Mouse (Mus musculus): ENCODE measurements around the gene Dazap2. TPM values are rescaled to one million over a fixed set of nuclear protein-coding genes. Genes with fewer than 3 reads are reported as not detected.

Dazap2 gene
- polyA plus RNA-seq, 1 experiment = 214 TPM

DNA sequence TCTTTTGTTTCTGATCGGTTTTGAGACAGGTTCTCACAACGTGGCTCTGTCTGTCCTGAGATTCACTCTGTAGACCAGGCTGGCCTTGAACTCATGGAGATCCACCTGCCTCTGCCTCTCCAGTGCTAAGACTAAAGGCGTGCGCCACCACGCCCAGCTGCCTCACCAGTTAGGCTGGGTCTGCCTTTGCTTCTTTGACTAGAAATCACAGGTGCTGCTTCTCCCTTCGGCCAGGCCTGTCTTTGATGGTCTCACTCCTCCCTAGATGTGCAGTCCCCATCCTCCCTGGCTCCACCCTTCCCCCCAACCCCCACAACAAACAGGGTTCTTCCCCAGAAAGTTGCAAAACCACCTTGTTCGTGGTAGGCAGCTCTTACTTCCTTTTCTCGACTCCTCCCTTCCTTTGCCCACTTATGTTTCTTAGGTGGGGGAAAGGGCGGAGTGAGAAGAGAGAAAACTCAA, 49.7 kb downstream of the Dazap2 start:
- WGBS = 81% methylated on average over 9 of the region's 9 CpGs
- H3K27me3 ChIP-seq (ENCODE audit: control insufficient read depth, insufficient read depth, low read length) = no peaks in the 10 kb centered on the region
- TF ChIP-seq CTCF (IDR thresholded peaks at IDR 0.05; ENCODE audit: borderline replicate concordance, insufficient read depth, low read depth, low read length) = no peak
- TF ChIP-seq POLR2A (IDR thresholded peaks at IDR 0.05; ENCODE audit: borderline replicate concordance, insufficient read depth, low read length) = no peak
- H3K4me3 ChIP-seq (replicated peaks; ENCODE audit: insufficient read depth, low read depth, low read length) = no peak overlapping the region
- peaks cover 10% of the 10 kb centered on the region for H3K4me1 ChIP-seq (ENCODE audit: control insufficient read depth, insufficient read depth, low read length)
- H3K27ac ChIP-seq (ENCODE audit: insufficient read depth, low read length) = no peak overlapping the region
- no peak for DNase-seq

DNA sequence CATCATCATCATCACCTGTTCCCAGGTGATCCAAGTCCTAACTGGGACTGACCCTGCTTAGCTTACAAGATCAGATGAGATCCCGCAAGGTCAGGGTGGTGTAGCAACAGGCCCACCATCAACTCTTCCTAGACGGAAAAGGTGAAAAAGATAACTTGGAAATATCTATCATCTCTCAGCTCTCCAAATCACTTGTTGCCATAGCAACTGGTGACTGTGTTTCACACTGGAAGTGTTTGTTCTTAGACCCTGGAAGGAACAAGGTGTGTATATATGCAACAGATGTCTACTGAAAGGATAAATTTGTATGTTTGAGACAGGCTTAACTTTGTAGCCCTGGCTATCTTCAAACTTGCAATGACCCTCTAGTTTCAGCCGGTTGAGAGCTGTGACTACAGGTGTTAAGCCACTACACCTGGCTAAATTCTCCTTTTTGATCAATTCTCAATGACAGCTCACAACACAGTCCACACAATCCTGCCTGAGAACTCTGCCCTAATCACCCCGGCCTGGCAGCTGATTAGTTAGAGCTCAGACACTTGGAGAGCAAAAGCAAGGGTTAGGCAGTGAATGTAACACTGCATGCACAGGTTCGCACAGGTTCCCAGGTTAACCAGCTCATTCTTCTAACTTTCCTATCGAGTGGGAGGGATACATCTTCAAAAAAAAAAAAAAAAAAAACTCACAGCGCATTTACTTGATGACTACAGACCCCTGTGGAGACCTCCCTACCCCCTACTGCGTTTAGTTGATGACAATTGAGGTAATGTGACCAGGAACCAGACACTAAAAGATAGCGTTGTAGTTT, 50.5 kb downstream of the Dazap2 start:
- no peaks in the 10 kb centered on the region for H3K27me3 ChIP-seq (ENCODE audit: control insufficient read depth, insufficient read depth, low read length)
- no peak overlapping the region for H3K4me3 ChIP-seq (replicated peaks; ENCODE audit: insufficient read depth, low read depth, low read length)
- TF ChIP-seq POLR2A (IDR thresholded peaks at IDR 0.05; ENCODE audit: borderline replicate concordance, insufficient read depth, low read length) (no peak), CTCF (IDR thresholded peaks at IDR 0.05; ENCODE audit: borderline replicate concordance, insufficient read depth, low read depth, low read length) (no peak)
- DNase-seq = no peak
- WGBS = 47% methylated on average over 9 of the region's 9 CpGs
- no peak overlapping the region for H3K27ac ChIP-seq (ENCODE audit: insufficient read depth, low read length)
- H3K4me1 ChIP-seq (ENCODE audit: control insufficient read depth, insufficient read depth, low read length) = peaks cover 2% of the 10 kb centered on the region

DNA sequence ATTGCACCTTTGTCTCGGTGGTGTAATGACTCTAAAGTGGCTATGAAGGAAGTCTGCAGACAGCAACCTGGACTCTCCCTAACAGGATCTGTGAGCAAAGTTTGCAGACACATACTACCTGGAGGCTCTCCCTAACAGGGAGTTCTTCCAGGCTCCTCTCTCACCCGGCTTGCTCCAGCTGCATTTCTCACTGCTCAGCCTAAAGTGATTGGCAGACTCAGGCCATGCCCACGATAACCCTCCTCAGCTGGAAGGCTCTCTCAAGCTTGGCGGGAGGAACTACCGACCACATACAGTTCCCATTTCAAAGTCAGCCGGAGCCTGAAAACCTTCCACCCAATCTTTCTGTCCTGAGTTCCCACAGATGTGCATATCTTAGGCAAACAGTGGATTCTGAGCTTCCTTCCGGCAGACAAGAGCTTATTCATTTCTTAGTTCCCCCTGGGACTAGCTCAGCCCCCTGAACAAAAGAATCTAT, 51.1 kb downstream of the Dazap2 start:
- TF ChIP-seq CTCF (IDR thresholded peaks at IDR 0.05; ENCODE audit: borderline replicate concordance, insufficient read depth, low read depth, low read length) (no peak), POLR2A (IDR thresholded peaks at IDR 0.05; ENCODE audit: borderline replicate concordance, insufficient read depth, low read length) (no peak)
- 15% methylated on average over 7 of the region's 7 CpGs for WGBS
- H3K4me3 ChIP-seq (replicated peaks; ENCODE audit: insufficient read depth, low read depth, low read length) = no peak overlapping the region
- DNase-seq = no peak
- no peaks in the 10 kb centered on the region for H3K4me1 ChIP-seq (ENCODE audit: control insufficient read depth, insufficient read depth, low read length)
- H3K27me3 ChIP-seq (ENCODE audit: control insufficient read depth, insufficient read depth, low read length) = no peaks in the 10 kb centered on the region
- H3K27ac ChIP-seq (ENCODE audit: insufficient read depth, low read length) = no peak overlapping the region

GRCm38 (mm10) chr15:100666851-100667250, 51.7 kb downstream of the Dazap2 start:
- DNase-seq = no peak
- Histone ChIP-seq H3K4me1 (ENCODE audit: control insufficient read depth, insufficient read depth, low read length) (no peaks in the 10 kb centered on the region), H3K4me3 (replicated peaks; ENCODE audit: insufficient read depth, low read depth, low read length) (no peak overlapping the region), H3K27ac (ENCODE audit: insufficient read depth, low read length) (no peak overlapping the region), H3K27me3 (ENCODE audit: control insufficient read depth, insufficient read depth, low read length) (no peaks in the 10 kb centered on the region)
- TF ChIP-seq CTCF (IDR thresholded peaks at IDR 0.05; ENCODE audit: borderline replicate concordance, insufficient read depth, low read depth, low read length) (no peak), POLR2A (IDR thresholded peaks at IDR 0.05; ENCODE audit: borderline replicate concordance, insufficient read depth, low read length) (no peak)
- whole genome bisulfite sequencing = 50% methylated on average over 12 of the region's 12 CpGs

GRCm38 (mm10) chr15:100667420-100667819, 52.3 kb downstream of the Dazap2 start:
- no peak for DNase-seq
- no peak overlapping the region for H3K4me3 ChIP-seq (replicated peaks; ENCODE audit: insufficient read depth, low read depth, low read length)
- 73% methylated on average over 6 of the region's 6 CpGs for WGBS
- TF ChIP-seq POLR2A (IDR thresholded peaks at IDR 0.05; ENCODE audit: borderline replicate concordance, insufficient read depth, low read length) (no peak), CTCF (IDR thresholded peaks at IDR 0.05; ENCODE audit: borderline replicate concordance, insufficient read depth, low read depth, low read length) (no peak)
- no peaks in the 10 kb centered on the region for H3K27me3 ChIP-seq (ENCODE audit: control insufficient read depth, insufficient read depth, low read length)
- H3K4me1 ChIP-seq (ENCODE audit: control insufficient read depth, insufficient read depth, low read length) = no peaks in the 10 kb centered on the region
- H3K27ac ChIP-seq (ENCODE audit: insufficient read depth, low read length) = no peak overlapping the region

- Histone ChIP-seq H3K4me1 (ENCODE audit: control insufficient read depth, insufficient read depth, low read length) (no peaks in the 10 kb centered on the region), H3K4me3 (replicated peaks; ENCODE audit: insufficient read depth, low read depth, low read length) (no peak overlapping the region), H3K27me3 (ENCODE audit: control insufficient read depth, insufficient read depth, low read length) (no peaks in the 10 kb centered on the region), H3K27ac (ENCODE audit: insufficient read depth, low read length) (no peak overlapping the region)
- DNase-seq = no peak
- 86% methylated on average over 5 of the region's 5 CpGs for WGBS
- TF ChIP-seq POLR2A (IDR thresholded peaks at IDR 0.05; ENCODE audit: borderline replicate concordance, insufficient read depth, low read length) (no peak), CTCF (IDR thresholded peaks at IDR 0.05; ENCODE audit: borderline replicate concordance, insufficient read depth, low read depth, low read length) (no peak)
These were observed 52.9 kb downstream of the Dazap2 start for GRCm38 (mm10) chr15:100667871-100668545.

DNA sequence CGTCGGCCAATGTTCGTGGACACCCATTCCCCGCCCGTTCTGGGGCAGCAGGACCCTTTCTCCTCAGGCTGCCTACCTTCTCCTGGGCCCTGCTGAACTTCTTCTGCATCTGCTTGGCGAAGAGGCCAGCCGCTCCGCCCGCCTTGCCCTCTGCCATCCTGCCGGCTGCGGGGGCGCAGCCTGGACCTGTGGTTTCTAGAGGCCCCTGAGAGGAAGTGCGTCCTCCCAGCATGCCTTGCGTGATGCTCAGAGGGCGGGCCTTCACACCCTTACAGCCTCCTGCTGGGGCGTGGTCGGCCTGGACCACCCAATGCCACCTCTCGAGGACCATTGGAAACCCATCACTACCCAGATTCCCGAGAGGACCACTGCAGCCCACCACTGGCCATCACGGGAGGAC, 54.2 kb downstream of the Dazap2 start, which contains the start of gene Bin2:
TSS of gene Bin2 (minus strand) at position 217 of the 400 bp plus-strand sequence.
- 93% methylated on average over 20 of the region's 20 CpGs for WGBS
- Histone ChIP-seq H3K4me1 (ENCODE audit: control insufficient read depth, insufficient read depth, low read length) (no peaks in the 10 kb centered on the region), H3K27ac (ENCODE audit: insufficient read depth, low read length) (no peak within 1 kb of the TSS), H3K4me3 (replicated peaks; ENCODE audit: insufficient read depth, low read depth, low read length) (no peak within 1 kb of the TSS), H3K27me3 (ENCODE audit: control insufficient read depth, insufficient read depth, low read length) (no peaks in the 10 kb centered on the region)
- TF ChIP-seq POLR2A (IDR thresholded peaks at IDR 0.05; ENCODE audit: borderline replicate concordance, insufficient read depth, low read length) (no peak), CTCF (IDR thresholded peaks at IDR 0.05; ENCODE audit: borderline replicate concordance, insufficient read depth, low read depth, low read length) (no peak)
- DNase-seq = no peak
